Mouse (Mus musculus): ENCODE data around the gene Nfatc2.

Nfatc2 gene

DNA sequence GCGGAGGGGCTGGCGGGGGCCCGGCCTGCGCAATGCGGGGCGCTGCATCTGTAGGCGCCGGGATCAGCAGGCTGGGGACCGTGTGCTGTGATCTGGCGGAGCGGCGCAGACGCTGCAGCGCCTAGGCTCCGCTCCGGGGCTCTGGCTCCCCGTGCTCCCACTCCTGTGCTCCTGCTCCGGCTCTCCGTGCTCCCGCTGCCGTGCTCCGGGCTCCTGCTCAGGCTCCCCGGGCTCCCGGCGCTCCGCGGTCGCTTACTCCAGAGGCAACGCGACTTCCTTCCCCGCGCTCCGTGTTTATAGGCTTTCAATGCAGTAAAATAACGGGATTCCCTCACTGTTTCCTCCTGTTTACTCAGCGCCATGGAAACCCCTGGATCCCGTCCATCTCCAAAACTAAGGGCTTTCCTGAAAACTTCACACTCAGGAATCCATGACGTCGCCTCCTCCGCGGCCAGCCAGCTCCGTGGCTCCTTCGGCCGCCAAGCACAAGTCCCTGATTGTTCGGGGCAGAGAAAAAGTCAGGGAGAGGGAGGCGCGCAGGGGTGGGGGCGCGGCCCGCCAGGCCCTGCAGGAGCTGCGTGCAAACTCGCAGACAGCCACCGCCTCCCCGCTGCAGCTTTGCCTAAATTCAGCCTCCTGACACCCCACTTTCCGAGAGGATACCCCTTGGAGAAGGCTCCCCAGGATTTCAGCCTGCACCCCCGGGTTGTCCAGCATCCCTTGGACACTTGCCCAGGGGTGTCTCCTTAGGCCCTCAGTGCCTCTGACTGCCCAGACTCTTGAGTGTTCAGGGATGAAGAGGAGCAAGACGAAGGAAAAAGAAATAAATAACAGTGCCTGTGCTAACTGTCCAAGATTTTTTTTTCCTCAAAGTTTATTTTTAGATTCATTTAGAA, at the start of gene Nfatc2:
TSS of gene Nfatc2 (minus strand) at position 167 of the 896 bp plus-strand sequence.
- peak; percentile 58 for DNase-seq (ENCODE audit: low read depth, low spot score)

DNA sequence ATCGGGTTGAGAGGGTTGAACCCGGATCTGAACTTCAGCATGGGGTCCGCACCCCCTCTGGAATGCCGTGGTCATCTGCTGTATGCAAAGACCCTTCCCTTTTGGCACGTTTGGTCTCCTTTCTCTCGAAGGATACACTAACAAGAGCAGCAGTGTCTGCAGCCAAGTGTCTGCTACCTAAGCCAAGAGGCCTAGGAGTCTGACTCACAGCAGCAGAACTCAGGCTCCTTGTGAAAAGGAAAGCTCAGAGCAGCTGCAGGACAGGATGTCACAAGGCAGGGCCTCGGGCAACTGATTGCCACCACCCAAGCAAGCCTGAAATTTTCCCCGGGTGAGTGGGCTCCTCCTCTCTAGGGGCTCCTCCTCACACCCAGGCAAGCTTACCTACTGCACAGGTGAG, 46.7 kb upstream of the Nfatc2 start:
- DNase-seq (ENCODE audit: low read depth, low spot score) = no peak

DNA sequence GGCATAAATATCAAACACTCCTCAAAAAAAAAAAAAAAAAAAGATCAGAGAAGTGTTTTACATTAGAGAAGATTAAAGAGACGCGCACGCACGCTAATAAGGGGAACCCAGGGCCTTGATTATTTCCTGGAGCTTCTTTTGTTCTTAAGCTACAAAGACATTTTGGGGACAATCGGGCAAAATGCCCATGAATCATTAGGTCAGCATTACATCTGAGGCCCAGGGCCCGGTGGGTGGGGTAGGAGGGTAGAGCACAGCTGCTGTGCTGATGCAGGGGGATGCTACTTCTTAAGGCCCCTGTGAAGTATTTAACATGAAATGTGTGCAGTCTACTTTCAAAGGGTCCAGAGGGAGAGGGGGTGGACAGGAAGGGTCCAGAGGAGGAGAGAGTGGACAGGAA, 43.4 kb upstream of the Nfatc2 start:
- DNase-seq (ENCODE audit: low read depth, low spot score) = no peak

DNA sequence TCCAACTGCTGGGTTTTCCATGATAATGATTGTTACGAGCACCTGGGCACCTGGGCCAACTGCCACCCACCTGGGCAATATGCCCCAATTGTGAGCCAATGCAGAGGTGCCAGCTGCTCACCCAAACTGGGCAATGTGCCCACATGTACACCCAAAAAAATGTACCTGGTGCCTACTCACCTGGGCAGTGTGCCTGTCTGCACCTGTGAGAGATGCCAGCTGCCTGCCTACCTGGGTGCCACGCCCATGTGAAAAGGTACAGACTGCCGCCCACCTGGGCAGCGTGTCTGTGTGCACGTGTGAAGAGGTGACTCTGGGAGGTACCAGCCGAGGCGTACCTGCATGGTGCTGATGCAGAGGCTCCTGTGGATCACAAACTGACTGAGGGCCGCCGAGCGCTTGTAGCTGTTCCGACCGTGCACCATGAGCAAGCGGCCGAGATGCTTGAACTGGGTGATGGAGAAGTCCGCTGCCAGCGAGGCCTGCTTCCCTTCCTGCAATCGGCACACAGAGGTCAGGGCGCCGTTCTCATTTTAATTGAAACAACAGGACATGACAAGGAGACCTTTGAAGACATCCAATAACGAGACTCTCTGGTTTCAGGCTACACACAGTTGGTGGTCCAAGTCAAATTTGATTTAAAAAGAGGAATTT, 42.2 kb upstream of the Nfatc2 start:
- no peak for DNase-seq (ENCODE audit: low read depth, low spot score)

DNA sequence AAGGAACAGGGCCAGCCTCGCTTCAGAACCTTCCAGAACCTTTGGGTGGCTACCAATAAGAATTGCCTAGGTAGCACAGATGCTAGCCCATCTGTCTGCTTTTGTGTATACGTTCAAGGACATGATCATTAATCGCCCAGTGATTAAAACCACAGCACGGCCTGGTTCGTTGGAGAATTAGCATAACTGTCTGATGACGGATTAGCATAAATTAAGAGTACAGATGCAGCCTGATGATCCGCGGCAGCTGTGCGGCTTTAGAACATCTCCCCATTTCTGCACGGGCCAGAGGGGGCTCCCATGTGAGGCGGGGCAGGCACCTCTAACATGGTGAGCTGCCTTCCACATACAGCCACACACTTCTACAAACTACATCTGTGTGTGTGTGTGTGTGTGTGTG, 40.7 kb upstream of the Nfatc2 start:
- no peak for DNase-seq (ENCODE audit: low read depth, low spot score)

DNA sequence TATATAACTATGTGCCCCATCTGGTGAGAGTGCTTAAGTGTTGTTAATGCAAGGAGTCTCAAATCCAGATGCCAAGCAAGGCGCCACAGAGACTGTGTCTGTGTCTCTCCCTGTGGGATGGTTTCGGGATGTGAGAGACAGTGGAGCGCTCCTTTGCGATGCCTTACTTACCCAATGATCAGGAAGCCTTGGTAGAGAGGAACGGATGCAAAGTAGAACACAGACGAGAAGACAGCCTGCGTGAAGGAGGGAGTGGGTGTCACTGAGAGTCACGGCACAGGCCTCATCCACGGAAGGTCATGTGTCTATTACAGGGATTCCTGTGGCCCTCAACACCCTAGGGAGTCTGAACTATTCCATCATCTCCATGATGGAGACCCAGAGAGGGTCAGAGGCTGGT, 39.0 kb upstream of the Nfatc2 start:
- no peak for DNase-seq (ENCODE audit: low read depth, low spot score)

DNA sequence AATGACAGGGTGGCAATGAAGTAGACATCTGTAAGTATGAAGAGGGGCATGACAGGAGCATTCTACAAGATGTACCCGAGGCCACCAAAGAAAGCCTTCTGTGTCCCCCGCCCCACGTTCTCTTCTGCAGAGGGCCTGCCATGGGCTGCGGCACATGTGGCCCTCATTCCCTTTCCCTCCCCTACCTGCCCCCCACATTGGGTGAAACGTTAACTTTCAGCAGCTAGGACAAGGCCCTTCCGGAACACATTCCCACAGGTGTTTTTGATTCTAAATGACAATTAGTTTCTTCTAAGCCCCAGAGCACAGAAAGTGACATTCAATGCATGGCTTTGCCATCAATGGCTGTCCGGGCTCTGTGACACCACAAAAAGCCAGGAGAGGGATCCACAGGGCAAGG, 33.4 kb upstream of the Nfatc2 start:
- DNase-seq (ENCODE audit: low read depth, low spot score) = no peak

DNA sequence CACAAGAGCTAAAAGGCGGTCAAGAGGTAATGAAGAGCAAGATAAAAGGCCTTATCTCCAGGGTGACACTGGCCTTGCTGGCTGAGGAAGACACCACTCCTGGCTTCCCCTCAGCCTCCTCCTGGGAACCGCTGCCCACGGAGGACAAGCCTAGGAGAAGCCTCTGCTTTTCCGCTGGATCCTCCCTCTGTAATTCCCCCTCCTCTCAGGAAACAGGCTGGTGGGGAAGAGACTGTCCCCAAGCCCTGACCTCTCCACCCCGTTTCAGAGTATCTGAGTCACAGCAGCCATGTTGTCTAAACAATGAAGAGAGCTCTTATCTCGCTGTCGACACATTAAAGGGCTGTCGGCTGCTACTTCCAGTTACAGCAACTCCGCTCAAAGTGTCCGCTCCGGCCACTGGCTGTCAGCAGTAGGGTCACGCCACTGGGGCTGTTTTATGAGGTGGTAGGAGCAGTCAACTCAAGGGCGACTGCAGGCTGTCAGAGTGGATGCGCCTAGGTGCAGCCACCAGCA, 31.9 kb upstream of the Nfatc2 start:
- DNase-seq (ENCODE audit: low read depth, low spot score) = no peak

DNA sequence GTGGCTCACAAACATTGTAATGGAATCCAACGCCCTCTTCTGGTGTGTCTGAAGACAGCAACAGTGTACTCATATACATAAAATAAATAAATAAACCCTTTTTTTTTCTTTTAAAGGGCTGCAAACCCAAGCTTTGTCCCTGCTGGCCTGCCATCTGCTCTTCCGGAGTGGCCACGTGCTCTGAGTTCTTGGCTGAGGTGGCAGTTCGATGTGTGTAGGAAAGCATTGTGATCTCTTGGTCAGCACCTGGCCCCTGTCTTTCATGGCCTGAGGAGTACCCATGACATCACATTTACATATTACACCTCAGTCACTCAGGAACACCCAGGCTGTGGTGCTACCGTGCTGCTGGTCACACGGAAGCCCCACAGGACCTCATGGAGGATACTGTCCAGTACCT, 31.1 kb upstream of the Nfatc2 start:
- DNase-seq (ENCODE audit: low read depth, low spot score) = no peak

DNA sequence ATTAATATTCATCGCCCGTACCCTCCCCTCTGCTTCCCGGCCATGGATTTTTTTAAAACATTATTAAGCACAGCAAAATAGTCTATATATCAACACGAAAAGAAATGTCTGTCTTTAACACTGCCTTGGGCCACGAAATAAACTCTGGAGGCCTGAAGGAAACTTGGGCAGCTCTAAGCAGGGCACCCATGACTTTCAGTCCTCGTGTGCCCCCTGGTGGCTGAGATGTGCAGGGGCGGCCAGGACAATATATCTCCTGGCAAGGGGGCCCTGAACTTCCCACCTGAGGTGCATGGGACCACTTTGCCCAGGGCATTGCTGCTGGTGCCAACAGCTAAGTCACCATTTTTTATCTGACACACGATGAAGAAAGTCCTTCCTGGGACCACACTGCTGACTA, 27.3 kb upstream of the Nfatc2 start:
- peak; percentile 62 for DNase-seq (ENCODE audit: low read depth, low spot score)

DNA sequence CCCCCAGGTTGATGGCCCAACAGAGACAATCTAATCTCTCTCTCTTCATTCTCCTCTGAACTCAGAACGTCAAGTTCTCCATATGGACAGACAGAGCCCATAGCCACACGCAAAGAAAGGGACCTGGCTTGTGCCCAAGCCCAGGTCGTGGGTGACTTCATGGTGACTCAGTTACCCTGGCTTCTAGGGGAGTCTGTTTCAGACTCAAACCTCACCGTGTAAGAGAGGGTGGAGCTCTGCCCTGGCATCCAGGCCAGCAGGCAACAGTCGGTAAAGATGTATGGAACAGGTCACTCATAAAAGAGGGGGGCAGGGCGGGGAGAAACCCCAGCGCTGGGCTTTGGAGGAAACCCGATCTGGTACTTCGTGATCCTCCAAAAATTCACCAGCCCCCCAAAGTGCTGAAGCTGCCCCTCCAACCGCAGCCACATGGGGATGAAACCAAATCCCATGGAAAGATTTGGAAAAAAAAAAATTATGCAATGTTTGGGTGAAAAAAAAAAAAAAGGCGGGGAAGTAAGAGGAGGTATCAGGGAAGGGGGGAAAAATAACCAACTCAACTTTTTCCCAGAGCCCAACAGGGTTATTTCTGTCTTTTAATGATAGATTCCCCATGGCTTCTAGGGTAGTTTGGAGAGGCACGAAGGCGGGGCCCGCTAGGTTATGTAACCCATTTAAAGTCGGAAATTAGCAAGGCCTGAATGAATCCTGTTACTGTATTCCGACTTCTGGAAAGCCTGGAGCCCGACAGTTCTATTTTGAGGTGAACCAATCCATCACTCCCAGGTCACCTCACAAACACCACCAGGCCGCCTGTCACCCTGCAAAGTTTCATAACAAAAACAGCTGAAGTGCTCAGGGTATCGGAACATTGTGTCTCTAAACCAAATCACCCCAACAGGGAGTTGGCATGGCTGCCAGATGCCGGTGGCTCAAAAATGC, 26.6 kb upstream of the Nfatc2 start:
- DNase-seq (ENCODE audit: low read depth, low spot score) = no peak

DNA sequence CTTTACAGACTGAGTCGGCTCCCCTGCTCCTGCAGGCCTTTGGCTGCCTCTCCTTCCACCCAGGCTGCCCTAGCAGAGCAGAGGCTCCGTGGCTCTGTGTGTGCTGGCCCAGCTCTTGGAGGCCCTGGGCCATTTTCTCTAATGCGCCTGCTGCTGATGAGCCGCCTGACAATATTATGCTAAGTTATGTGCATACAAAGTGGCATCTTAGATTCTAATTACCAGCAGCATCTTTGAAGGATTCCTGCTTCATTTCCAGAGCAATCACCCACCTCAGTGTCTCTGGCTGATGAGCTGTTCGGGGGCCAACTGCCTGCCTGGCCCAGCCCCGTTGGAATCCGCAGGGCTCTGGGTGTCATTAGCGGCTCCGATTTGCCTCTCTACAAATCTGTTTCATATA, 24.9 kb upstream of the Nfatc2 start:
- DNase-seq (ENCODE audit: low read depth, low spot score) = no peak

DNA sequence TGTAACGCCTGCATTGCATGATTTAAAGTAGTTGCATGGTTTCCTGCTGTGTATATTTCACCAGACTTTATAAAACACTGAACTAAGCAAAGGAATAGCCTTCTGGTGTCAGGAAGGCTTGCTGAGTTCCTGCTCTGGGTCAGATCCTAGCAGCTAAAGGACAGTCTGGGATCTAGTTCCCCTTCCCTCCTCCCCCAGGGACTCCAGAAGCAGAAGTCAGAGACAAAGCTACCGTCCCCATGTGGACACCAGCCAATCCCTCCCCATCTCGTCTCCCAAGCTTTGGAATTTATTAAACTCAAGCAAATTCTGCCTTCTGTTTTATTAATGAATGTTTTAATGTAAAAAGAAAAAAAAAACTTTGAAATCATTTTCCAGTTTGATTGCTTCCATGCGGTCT, 23.6 kb upstream of the Nfatc2 start:
- no peak for DNase-seq (ENCODE audit: low read depth, low spot score)

DNA sequence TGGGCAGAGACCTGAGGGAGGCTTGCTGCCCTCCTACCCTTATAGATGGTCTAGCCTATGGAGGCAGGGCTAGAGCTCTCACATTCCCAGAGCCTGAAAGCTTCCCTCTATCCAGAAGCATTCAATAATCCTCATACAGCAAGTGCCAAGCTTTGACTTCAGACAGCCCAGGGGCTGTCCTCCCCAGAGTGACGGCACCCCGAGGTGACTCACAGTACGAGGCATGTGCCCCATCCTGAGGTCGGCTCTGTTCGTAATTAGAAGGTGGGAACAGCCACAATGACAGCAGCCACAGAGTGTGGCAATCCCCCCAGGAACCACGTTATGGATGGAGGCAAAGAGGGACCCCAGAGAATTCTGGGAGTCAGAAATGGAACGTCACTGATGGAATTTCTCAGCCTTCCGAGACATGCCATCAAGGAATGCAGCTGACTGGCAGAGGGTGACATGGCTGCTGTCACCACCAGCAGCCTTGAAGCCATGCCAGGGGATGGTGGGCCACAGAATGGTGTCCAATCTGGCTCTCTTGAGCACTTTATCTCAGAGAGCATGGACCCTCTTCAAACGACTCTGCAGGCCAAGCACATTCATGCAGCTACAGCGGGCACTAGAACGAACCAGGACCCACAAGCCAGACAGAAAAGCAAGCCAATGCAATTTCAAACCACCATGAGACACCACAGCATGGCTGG, 19.8 kb upstream of the Nfatc2 start:
- DNase-seq (ENCODE audit: low read depth, low spot score) = no peak

DNA sequence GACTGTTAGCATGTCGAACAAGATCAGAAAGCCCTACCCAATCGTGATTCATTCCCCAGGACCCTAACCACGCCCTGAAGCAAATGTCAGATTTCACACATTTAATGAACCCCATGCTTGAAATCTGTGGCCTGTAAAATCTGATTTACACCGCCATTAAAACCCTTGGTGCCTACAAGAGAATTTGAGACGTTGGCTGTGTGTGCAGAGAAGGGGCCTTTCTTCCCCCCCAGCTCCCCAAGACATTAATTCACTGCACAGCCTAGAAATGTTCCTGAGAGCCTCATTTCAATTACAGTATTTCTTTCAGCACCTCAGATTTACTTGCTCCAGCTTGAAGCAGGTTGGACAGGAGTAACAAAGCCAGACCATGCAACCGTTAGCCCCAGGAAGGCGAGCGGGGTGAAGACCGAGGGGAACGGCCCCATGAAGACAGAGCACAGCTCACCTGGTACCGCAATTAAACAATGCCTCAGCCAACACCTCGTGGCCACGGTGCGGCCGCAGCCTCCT, 16.8 kb upstream of the Nfatc2 start:
- DNase-seq (ENCODE audit: low read depth, low spot score) = no peak

DNA sequence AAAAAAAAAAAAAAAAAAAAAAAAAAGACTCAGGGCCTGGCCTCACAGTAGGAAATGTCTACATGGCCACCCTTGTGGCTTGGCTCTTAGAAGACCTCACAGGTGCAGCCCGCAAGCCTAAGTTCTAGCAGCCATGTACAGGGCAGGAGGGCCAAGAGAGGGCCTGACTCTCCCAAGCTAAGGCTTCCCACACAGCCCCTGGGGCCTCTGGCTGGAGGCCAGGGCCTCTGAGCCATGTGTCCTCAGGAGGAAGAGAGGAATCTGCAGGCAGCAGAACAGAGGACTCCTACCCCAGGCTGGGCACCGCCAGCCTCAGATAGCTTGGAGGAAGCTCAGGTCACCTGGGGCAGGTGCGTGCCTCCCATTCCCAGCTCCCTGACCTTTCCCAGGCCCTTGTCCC, 13.7 kb upstream of the Nfatc2 start:
- DNase-seq (ENCODE audit: low read depth, low spot score) = no peak

DNA sequence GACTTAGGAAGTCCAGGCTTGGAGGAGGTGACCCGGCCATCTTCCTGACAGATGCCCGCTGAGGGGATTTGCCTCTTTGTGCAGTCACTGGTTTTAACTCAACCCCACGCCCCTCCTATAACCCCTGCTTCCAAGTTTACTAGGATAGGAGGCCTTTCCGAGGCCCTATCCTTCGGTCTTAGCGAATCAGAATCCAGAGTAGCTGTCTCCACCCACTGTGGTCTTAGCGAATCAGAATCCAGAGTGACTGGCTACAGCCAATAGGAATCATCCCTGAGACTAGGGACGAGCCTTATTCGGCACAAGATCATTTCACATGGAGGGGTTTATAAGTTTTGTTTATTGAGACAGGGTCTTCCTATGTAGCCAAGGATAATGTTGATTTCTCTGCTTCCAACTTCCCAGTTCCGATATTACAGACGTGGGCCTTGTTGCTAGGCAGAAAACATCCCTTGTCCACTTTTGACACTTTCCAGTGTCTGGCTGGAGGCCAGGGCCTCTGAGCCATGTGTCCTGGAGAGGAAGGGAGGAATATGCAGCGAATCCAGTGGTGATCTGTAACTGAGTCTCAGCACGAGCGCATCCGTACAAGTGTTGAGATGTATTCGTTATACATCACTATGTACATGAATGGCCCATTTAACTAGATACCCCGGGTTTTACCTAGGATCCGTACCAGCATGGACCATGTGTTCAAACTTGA, 12.9 kb upstream of the Nfatc2 start:
- peak; percentile 72 for DNase-seq (ENCODE audit: low read depth, low spot score)

DNA sequence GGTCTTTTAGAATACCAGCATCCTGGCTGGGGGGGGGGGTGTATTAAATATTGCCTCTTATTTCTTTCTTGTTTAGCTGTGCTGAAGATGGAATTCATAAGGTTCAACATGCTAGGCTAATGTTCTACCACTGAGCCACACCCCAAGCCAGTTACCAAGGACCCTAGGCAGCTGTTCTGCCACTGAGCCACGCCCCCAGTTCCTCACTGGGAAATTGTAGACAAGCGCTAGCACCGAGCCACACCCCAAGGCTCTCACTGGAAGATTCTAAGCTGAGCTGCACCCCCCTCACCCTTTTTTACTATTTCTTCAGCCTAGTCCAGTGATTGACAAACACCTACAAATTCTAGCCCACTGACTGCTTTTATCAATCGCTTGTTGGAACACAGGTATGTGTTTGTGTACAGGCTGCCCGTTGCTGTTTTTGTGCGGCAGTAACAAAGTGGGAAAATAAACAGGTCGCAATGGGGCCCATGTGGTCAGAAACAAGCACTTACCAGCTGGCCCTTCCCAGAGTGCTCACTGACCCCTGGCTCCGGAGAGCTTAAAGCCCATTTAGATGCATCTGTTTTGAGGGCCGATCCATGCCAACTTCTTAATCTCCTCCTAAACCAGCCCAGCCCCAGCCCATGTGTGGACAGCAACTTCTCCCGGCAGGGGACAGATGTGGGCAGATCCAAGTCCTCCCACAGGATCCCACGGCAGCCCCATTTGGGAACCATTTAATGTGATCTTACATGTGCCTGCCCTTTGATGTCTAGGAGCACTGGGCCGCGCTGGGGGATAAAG, 11.8 kb upstream of the Nfatc2 start:
- peak; percentile 25 for DNase-seq (ENCODE audit: low read depth, low spot score)

DNA sequence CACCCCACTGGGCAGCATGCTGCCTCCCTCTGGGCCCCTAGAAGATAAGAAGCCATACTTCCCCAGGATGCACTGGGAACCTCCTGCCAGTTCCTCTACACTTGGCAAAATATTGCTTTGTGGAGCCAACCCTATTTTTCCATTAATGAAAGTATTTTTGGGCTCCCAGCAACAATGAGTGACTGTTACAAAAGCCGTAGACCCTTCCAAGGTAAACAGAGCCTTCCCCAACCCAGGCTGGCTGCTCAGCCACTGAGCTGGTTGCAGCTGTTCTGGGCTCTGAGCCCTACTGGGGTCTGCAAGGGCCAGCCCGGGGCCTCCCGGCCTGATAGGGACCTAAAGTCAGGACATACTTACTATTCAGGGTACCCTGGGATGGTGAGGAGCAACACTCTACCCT, 9.5 kb upstream of the Nfatc2 start:
- DNase-seq (ENCODE audit: low read depth, low spot score) = no peak
